30 mouse cellular contexts compared by ENCODE assay signal in genomic region chr8:118648801-118649537, GRCm38 (mm10).
DNase-seq lines count a peak whose midpoint lies in the region; ATAC-seq and TF ChIP-seq lines count a peak whose summit lies in the region.
"Had no signal": no experiment of that assay in that cellular context is flagged by ENCODE, and none has a peak within 500 bp of the region (broad histone marks: within the 10 kb centered on the region; RNA-seq: fewer than 3 reads in every experiment).

No protein-coding gene starts in this region.

- H3K27ac ChIP-seq in heart, adult 2 months, result no peak overlapping the region
- no peak overlapping the region for H3K27ac ChIP-seq in midbrain, embryonic 14.5 days (replicated peaks; ENCODE audit: low read depth, low read length)
- H3K27ac ChIP-seq in midbrain, embryonic 10.5 days (replicated peaks), result no peak overlapping the region
- H3K27ac ChIP-seq in limb, embryonic 14.5 days (replicated peaks; ENCODE audit: low read depth, low read length), result no peak overlapping the region
- H3K27ac ChIP-seq: embryonic facial prominence, embryonic 13.5 days; embryonic facial prominence, embryonic 15.5 days; forebrain, embryonic 10.5 days; forebrain, embryonic 12.5 days had no signal

- TF ChIP-seq POLR2A in heart, adult 2 months (IDR thresholded peaks at IDR 0.05; ENCODE audit: insufficient read depth, low read depth, low read length), result no peak
- no peak for TF ChIP-seq POLR2A in limb, embryonic 14.5 days (IDR thresholded peaks at IDR 0.05; ENCODE audit: borderline replicate concordance, extremely low read depth, insufficient read depth, insufficient read length)

- no peaks in the 10 kb centered on the region for H3K9me3 ChIP-seq in midbrain, embryonic 14.5 days (ENCODE audit: control insufficient read depth, low read length)
- no peaks in the 10 kb centered on the region for H3K9me3 ChIP-seq in midbrain, embryonic 10.5 days (replicated peaks)
- H3K9me3 ChIP-seq in limb, embryonic 14.5 days (ENCODE audit: control insufficient read depth, low read length), result no peaks in the 10 kb centered on the region
- H3K9me3 ChIP-seq: embryonic facial prominence, embryonic 13.5 days; embryonic facial prominence, embryonic 15.5 days; forebrain, embryonic 10.5 days; forebrain, embryonic 12.5 days had no signal

- no peak for TF ChIP-seq CTCF in heart, adult 2 months (IDR thresholded peaks at IDR 0.05)

- no peak overlapping the region for H3K4me3 ChIP-seq in heart, adult 2 months
- H3K4me3 ChIP-seq in midbrain, embryonic 14.5 days (replicated peaks; ENCODE audit: low read depth, low read length), result no peak overlapping the region
- no peak overlapping the region for H3K4me3 ChIP-seq in midbrain, embryonic 10.5 days
- no peak overlapping the region for H3K4me3 ChIP-seq in limb, embryonic 14.5 days (replicated peaks; ENCODE audit: low read length)
- H3K4me3 ChIP-seq: embryonic facial prominence, embryonic 13.5 days; embryonic facial prominence, embryonic 15.5 days; erythroblast, embryonic 14.5 days; forebrain, embryonic 10.5 days; forebrain, embryonic 12.5 days had no signal

- intact Hi-C loops in heart, adult 2 months (cut with DNase I), result no loop called here
- intact Hi-C loops in left cerebral cortex, postnatal 10 days (cut with DNase I), result no loop called here

- no peaks in the 10 kb centered on the region; the same call in 1 of the 2 replicates for H3K4me1 ChIP-seq in heart, adult 2 months (ENCODE audit: control insufficient read depth, insufficient read depth, low read length)
- no peaks in the 10 kb centered on the region for H3K4me1 ChIP-seq in midbrain, embryonic 14.5 days (ENCODE audit: control insufficient read depth, insufficient read depth, low read length)
- peaks cover 3% of the 10 kb centered on the region for H3K4me1 ChIP-seq in midbrain, embryonic 10.5 days
- H3K4me1 ChIP-seq in limb, embryonic 14.5 days (ENCODE audit: control insufficient read depth, insufficient read depth, low read length), result peaks cover 5% of the 10 kb centered on the region; the same call in 1 of the 2 replicates
- H3K4me1 ChIP-seq: embryonic facial prominence, embryonic 15.5 days had no signal

- ATAC-seq in midbrain, embryonic 14.5 days (ENCODE audit: low FRiP score, low TSS enrichment), result no peak
- ATAC-seq in limb, embryonic 14.5 days (ENCODE audit: low FRiP score, low read depth), result peak; percentile 60; the same call in 1 of the 2 replicates
- ATAC-seq: activated CD4-positive, CD25-positive, alpha-beta regulatory T cell, adult 4 months; CD4-positive, CD25-positive, alpha-beta regulatory T cell, adult 4 months; forebrain, embryonic 14.5 days; forebrain, embryonic 16.5 days; Patski had no signal

- H3K36me3 ChIP-seq in heart, adult 2 months (ENCODE audit: control insufficient read depth, insufficient read depth, low read length), result no peaks in the 10 kb centered on the region
- no peaks in the 10 kb centered on the region for H3K36me3 ChIP-seq in midbrain, embryonic 14.5 days (ENCODE audit: control insufficient read depth, insufficient read depth, low read length)
- H3K36me3 ChIP-seq in midbrain, embryonic 10.5 days, result no peaks in the 10 kb centered on the region
- no peaks in the 10 kb centered on the region for H3K36me3 ChIP-seq in limb, embryonic 14.5 days (ENCODE audit: control insufficient read depth, insufficient read depth, low read length)
- H3K36me3 ChIP-seq: embryonic facial prominence, embryonic 13.5 days; embryonic facial prominence, embryonic 15.5 days; forebrain, embryonic 10.5 days; forebrain, embryonic 12.5 days; G1E had no signal

- WGBS in heart, adult 2 months, result 83% methylated on average over 6 of the region's 6 CpGs
- 79% methylated on average over 6 of the region's 6 CpGs for WGBS in midbrain, embryonic 14.5 days
- WGBS in midbrain, embryonic 10.5 days, result 90% methylated on average over 6 of the region's 6 CpGs
- 69% methylated on average over 6 of the region's 6 CpGs for WGBS in limb, embryonic 14.5 days

- no peak overlapping the region for H3K4me2 ChIP-seq in midbrain, embryonic 14.5 days (ENCODE audit: low read length)
- H3K4me2 ChIP-seq in limb, embryonic 14.5 days (replicated peaks; ENCODE audit: low read depth, low read length, severe bottlenecking), result no peak overlapping the region
- H3K4me2 ChIP-seq: embryonic facial prominence, embryonic 13.5 days; embryonic facial prominence, embryonic 15.5 days; forebrain, embryonic 12.5 days had no signal

- DNase-seq in heart, adult 11 months, result peak; percentile 36
- DNase-seq in heart, adult 2 months, result no peak
- peak; percentile 20 for DNase-seq in midbrain, embryonic 14.5 days
- no peak for DNase-seq in midbrain, embryonic 10.5 days (ENCODE audit: low spot score)
- peak; percentile 80 for DNase-seq in R1 (ENCODE audit: low read depth, low spot score)
- peak; percentile 52 for DNase-seq in limb, embryonic 14.5 days (ENCODE audit: low spot score)
- no peak for DNase-seq in left cerebral cortex, postnatal 10 days (ENCODE audit: extremely low spot score in 1 of 2, low spot score in 2 of 2)
- no peak for DNase-seq in urinary bladder, postnatal 4 days (ENCODE audit: low spot score in 2 of 2)
- DNase-seq: adrenal gland, adult 8-10 months; adrenal gland, postnatal 14 days; adrenal gland, postnatal 36 days; B cell, adult 2 months; cerebellum, adult 18-20 months; cerebellum, adult 8-10 months; cerebellum, adult 9-11 months; cerebellum, postnatal 14 days; cerebellum, postnatal 36 days; embryo, embryonic 11 days had no signal

- no peaks in the 10 kb centered on the region for H3K27me3 ChIP-seq in heart, adult 2 months (ENCODE audit: control insufficient read depth, insufficient read depth, low read length)
- no peaks in the 10 kb centered on the region for H3K27me3 ChIP-seq in midbrain, embryonic 14.5 days (ENCODE audit: control insufficient read depth, insufficient read depth, low read length)
- H3K27me3 ChIP-seq in midbrain, embryonic 10.5 days (ENCODE audit: low read depth, poor library complexity, severe bottlenecking), result no peaks in the 10 kb centered on the region
- no peaks in the 10 kb centered on the region for H3K27me3 ChIP-seq in limb, embryonic 14.5 days (ENCODE audit: control insufficient read depth, insufficient read depth, low read length)
- H3K27me3 ChIP-seq: CH12.LX; embryonic facial prominence, embryonic 13.5 days; embryonic facial prominence, embryonic 15.5 days; forebrain, embryonic 12.5 days; Patski had no signal

- H3K9ac ChIP-seq in heart, adult 2 months (ENCODE audit: low read depth, low read length), result no peak overlapping the region
- H3K9ac ChIP-seq in midbrain, embryonic 14.5 days (replicated peaks; ENCODE audit: low read length), result no peak overlapping the region
- H3K9ac ChIP-seq in limb, embryonic 14.5 days (ENCODE audit: low read depth, low read length, severe bottlenecking), result no peak overlapping the region
- H3K9ac ChIP-seq: embryonic facial prominence, embryonic 13.5 days; embryonic facial prominence, embryonic 15.5 days; forebrain, embryonic 12.5 days had no signal

- H3K79me2 ChIP-seq in heart, adult 2 months (replicated peaks; ENCODE audit: control insufficient read depth, insufficient read depth, low read length), result no peaks in the 10 kb centered on the region

- no peak for TF ChIP-seq EP300 in heart, adult 2 months (IDR thresholded peaks at IDR 0.05; ENCODE audit: insufficient read depth, low read depth, low read length)

Comparison
In these comparisons a context has a peak if more than half of its experiments do, and no peak if none do; other contexts are left out.
1. DNase-seq: peak in heart, adult 11 months (single experiment), midbrain, embryonic 14.5 days (single experiment), R1 (single experiment) and limb, embryonic 14.5 days (single experiment); none in heart, adult 2 months (0 of 2), midbrain, embryonic 10.5 days (single experiment), left cerebral cortex, postnatal 10 days (0 of 2) and urinary bladder, postnatal 4 days (0 of 2).